Mouse (Mus musculus): ENCODE data around the gene Ahnak2. TPM values are rescaled to one million over a fixed set of nuclear protein-coding genes. Genes with fewer than 3 reads are reported as not detected.
"Not testable (repeated sequence)": the region's sequence is repeated elsewhere in the genome, so short reads cannot be mapped to it uniquely, and the experiment has no call there.

Gene Ahnak2
- polyA plus RNA-seq (2014; fragmentation: Nextera tagmentation; extraction: Ambion mirVana), result 4.6 and 5.0 TPM in 2 replicates

- Histone ChIP-seq H3K4me2 (replicated peaks; ENCODE audit: low read depth, low read length) (peak within 1 kb of the TSS; percentile 100), H3K4me3 (ENCODE audit: low read depth, low read length) (peak within 1 kb of the TSS; percentile 50), H3K4me1 (ENCODE audit: control insufficient read depth, insufficient read depth, low read length) (peaks cover 27% of the 10 kb centered on the region), H3K9ac (replicated peaks; ENCODE audit: low read depth, low read length) (peak within 1 kb of the TSS; percentile 42; the same call in 1 of the 2 replicates), H3K9me3 (ENCODE audit: control insufficient read depth, low read depth, low read length) (no peaks in the 10 kb centered on the region), H3K36me3 (ENCODE audit: control insufficient read depth, insufficient read depth, low read length) (no peaks in the 10 kb centered on the region), H3K27me3 (ENCODE audit: control insufficient read depth, insufficient read depth, low read length) (0 out of 2 replicates have a peak, but pooled peaks cover 6% of the 10 kb centered on the region), H3K27ac (ENCODE audit: low read length) (no peak within 1 kb of the TSS)
- ATAC-seq (ENCODE audit: insufficient number of reproducible peaks, insufficient read depth, low FRiP score, low read depth), result peak; percentile 62; the same call in 1 of the 2 replicates
- 3% methylated on average over 67 of the region's 69 CpGs for WGBS
Measured at GRCm38 (mm10) chr12:112801864-112802846, at the start of gene Ahnak2. TSS of gene Ahnak2 (minus strand) at chr12:112802657.

- no peak overlapping the region for H3K4me3 ChIP-seq (ENCODE audit: low read depth, low read length)
- no peaks in the 10 kb centered on the region for H3K4me1 ChIP-seq (ENCODE audit: control insufficient read depth, insufficient read depth, low read length)
- WGBS, result 20% methylated on average over 8 of the region's 8 CpGs
- H3K4me2 ChIP-seq (replicated peaks; ENCODE audit: low read depth, low read length), result no peak overlapping the region
- no peak for ATAC-seq (ENCODE audit: insufficient number of reproducible peaks, insufficient read depth, low FRiP score, low read depth)
- H3K27ac ChIP-seq (ENCODE audit: low read length), result no peak overlapping the region
- H3K36me3 ChIP-seq (ENCODE audit: control insufficient read depth, insufficient read depth, low read length), result no peaks in the 10 kb centered on the region
- no peaks in the 10 kb centered on the region for H3K9me3 ChIP-seq (ENCODE audit: control insufficient read depth, low read depth, low read length)
- H3K9ac ChIP-seq (replicated peaks; ENCODE audit: low read depth, low read length), result no peak overlapping the region
- H3K27me3 ChIP-seq (ENCODE audit: control insufficient read depth, insufficient read depth, low read length), result no peaks in the 10 kb centered on the region
Measured at GRCm38 (mm10) chr12:112851116-112851515, 48.7 kb upstream of the Ahnak2 start.

- ATAC-seq (ENCODE audit: insufficient number of reproducible peaks, insufficient read depth, low FRiP score, low read depth), result no peak
- Histone ChIP-seq H3K4me1 (ENCODE audit: control insufficient read depth, insufficient read depth, low read length) (no peaks in the 10 kb centered on the region), H3K9me3 (ENCODE audit: control insufficient read depth, low read depth, low read length) (no peaks in the 10 kb centered on the region), H3K4me2 (replicated peaks; ENCODE audit: low read depth, low read length) (no peak overlapping the region), H3K36me3 (ENCODE audit: control insufficient read depth, insufficient read depth, low read length) (no peaks in the 10 kb centered on the region), H3K27ac (ENCODE audit: low read length) (no peak overlapping the region), H3K27me3 (ENCODE audit: control insufficient read depth, insufficient read depth, low read length) (no peaks in the 10 kb centered on the region), H3K4me3 (ENCODE audit: low read depth, low read length) (no peak overlapping the region), H3K9ac (replicated peaks; ENCODE audit: low read depth, low read length) (no peak overlapping the region)
- WGBS, result 84% methylated on average over 9 of the region's 9 CpGs
Measured at GRCm38 (mm10) chr12:112850344-112850743, 47.9 kb upstream of the Ahnak2 start.

- Histone ChIP-seq H3K4me3 (ENCODE audit: low read depth, low read length) (no peak overlapping the region), H3K9ac (replicated peaks; ENCODE audit: low read depth, low read length) (no peak overlapping the region), H3K36me3 (ENCODE audit: control insufficient read depth, insufficient read depth, low read length) (no peaks in the 10 kb centered on the region), H3K27ac (ENCODE audit: low read length) (no peak overlapping the region), H3K4me1 (ENCODE audit: control insufficient read depth, insufficient read depth, low read length) (no peaks in the 10 kb centered on the region), H3K4me2 (replicated peaks; ENCODE audit: low read depth, low read length) (no peak overlapping the region), H3K27me3 (ENCODE audit: control insufficient read depth, insufficient read depth, low read length) (no peaks in the 10 kb centered on the region), H3K9me3 (ENCODE audit: control insufficient read depth, low read depth, low read length) (no peaks in the 10 kb centered on the region)
- 72% methylated on average over 11 of the region's 11 CpGs for WGBS
- no peak for ATAC-seq (ENCODE audit: insufficient number of reproducible peaks, insufficient read depth, low FRiP score, low read depth)
Measured at GRCm38 (mm10) chr12:112849235-112850022, 47.0 kb upstream of the Ahnak2 start.

- ATAC-seq (ENCODE audit: insufficient number of reproducible peaks, insufficient read depth, low FRiP score, low read depth), result no peak
- no peaks in the 10 kb centered on the region for H3K27me3 ChIP-seq (ENCODE audit: control insufficient read depth, insufficient read depth, low read length)
- no peak overlapping the region for H3K9ac ChIP-seq (replicated peaks; ENCODE audit: low read depth, low read length)
- no peak overlapping the region for H3K4me2 ChIP-seq (replicated peaks; ENCODE audit: low read depth, low read length)
- no peak overlapping the region for H3K4me3 ChIP-seq (ENCODE audit: low read depth, low read length)
- WGBS, result 96% methylated on average over 2 of the region's 2 CpGs
- H3K4me1 ChIP-seq (ENCODE audit: control insufficient read depth, insufficient read depth, low read length), result no peaks in the 10 kb centered on the region
- no peaks in the 10 kb centered on the region for H3K9me3 ChIP-seq (ENCODE audit: control insufficient read depth, low read depth, low read length)
- H3K27ac ChIP-seq (ENCODE audit: low read length), result no peak overlapping the region
- no peaks in the 10 kb centered on the region for H3K36me3 ChIP-seq (ENCODE audit: control insufficient read depth, insufficient read depth, low read length)
Measured at GRCm38 (mm10) chr12:112847880-112848279, 45.4 kb upstream of the Ahnak2 start.

- Histone ChIP-seq H3K36me3 (ENCODE audit: control insufficient read depth, insufficient read depth, low read length) (no peaks in the 10 kb centered on the region), H3K4me2 (replicated peaks; ENCODE audit: low read depth, low read length) (no peak overlapping the region), H3K4me3 (ENCODE audit: low read depth, low read length) (no peak overlapping the region), H3K27me3 (ENCODE audit: control insufficient read depth, insufficient read depth, low read length) (no peaks in the 10 kb centered on the region), H3K27ac (ENCODE audit: low read length) (no peak overlapping the region), H3K9ac (replicated peaks; ENCODE audit: low read depth, low read length) (no peak overlapping the region), H3K4me1 (ENCODE audit: control insufficient read depth, insufficient read depth, low read length) (no peaks in the 10 kb centered on the region), H3K9me3 (ENCODE audit: control insufficient read depth, low read depth, low read length) (no peaks in the 10 kb centered on the region)
- ATAC-seq (ENCODE audit: insufficient number of reproducible peaks, insufficient read depth, low FRiP score, low read depth), result no peak; the same call in 1 of the 2 replicates
- WGBS, result 19% methylated on average over 3 of the region's 3 CpGs
Measured at GRCm38 (mm10) chr12:112843803-112844202, 41.3 kb upstream of the Ahnak2 start.

GRCm38 (mm10) chr12:112842128-112842527, 39.7 kb upstream of the Ahnak2 start:
- H3K27me3 ChIP-seq (ENCODE audit: control insufficient read depth, insufficient read depth, low read length); H3K9me3 ChIP-seq (ENCODE audit: control insufficient read depth, low read depth, low read length); H3K4me1 ChIP-seq (ENCODE audit: control insufficient read depth, insufficient read depth, low read length); H3K9ac ChIP-seq (replicated peaks; ENCODE audit: low read depth, low read length); H3K4me3 ChIP-seq (ENCODE audit: low read depth, low read length); H3K27ac ChIP-seq (ENCODE audit: low read length); H3K36me3 ChIP-seq (ENCODE audit: control insufficient read depth, insufficient read depth, low read length); H3K4me2 ChIP-seq (replicated peaks; ENCODE audit: low read depth, low read length); ATAC-seq (ENCODE audit: insufficient number of reproducible peaks, insufficient read depth, low FRiP score, low read depth): not testable (repeated sequence)
- 64% methylated on average over 2 of the region's 2 CpGs for WGBS

GRCm38 (mm10) chr12:112841338-112841892, 39.0 kb upstream of the Ahnak2 start:
- WGBS, result 77% methylated on average over 4 of the region's 4 CpGs
- H3K4me3 ChIP-seq (ENCODE audit: low read depth, low read length); H3K4me2 ChIP-seq (replicated peaks; ENCODE audit: low read depth, low read length); H3K4me1 ChIP-seq (ENCODE audit: control insufficient read depth, insufficient read depth, low read length); H3K9ac ChIP-seq (replicated peaks; ENCODE audit: low read depth, low read length); ATAC-seq (ENCODE audit: insufficient number of reproducible peaks, insufficient read depth, low FRiP score, low read depth); H3K36me3 ChIP-seq (ENCODE audit: control insufficient read depth, insufficient read depth, low read length); H3K9me3 ChIP-seq (ENCODE audit: control insufficient read depth, low read depth, low read length); H3K27me3 ChIP-seq (ENCODE audit: control insufficient read depth, insufficient read depth, low read length); H3K27ac ChIP-seq (ENCODE audit: low read length): not testable (repeated sequence)
